Mouse (Mus musculus): ENCODE results near the gene Ces2b.
"Not testable (repeated sequence)": the region's sequence is repeated elsewhere in the genome, so short reads cannot be mapped to it uniquely, and the experiment has no call there.

Ces2b gene

DNA sequence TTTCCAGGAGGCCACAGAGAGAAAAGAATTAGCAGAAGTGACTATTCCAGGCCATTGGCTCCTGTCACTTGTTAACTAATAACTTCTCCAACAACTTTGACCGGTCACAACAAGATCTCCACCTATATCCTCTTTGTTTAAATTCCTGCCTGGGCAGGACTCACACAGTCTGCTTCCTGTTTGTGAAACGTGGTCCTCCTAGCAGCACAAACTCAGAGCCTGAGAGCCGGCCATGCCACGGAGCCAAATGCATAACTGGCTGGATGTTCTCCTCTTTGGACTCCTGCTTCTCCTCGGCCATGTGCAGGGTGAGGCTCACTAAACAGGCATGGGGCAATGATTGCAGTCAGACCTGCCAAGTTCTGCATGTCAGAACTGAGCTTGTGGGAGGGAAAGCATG, at the start of gene Ces2b:
Ces2b (plus strand) TSS at position 133 of the 400 bp plus-strand sequence.
- no peak for DNase-seq (ENCODE audit: low read depth, low spot score)

DNA sequence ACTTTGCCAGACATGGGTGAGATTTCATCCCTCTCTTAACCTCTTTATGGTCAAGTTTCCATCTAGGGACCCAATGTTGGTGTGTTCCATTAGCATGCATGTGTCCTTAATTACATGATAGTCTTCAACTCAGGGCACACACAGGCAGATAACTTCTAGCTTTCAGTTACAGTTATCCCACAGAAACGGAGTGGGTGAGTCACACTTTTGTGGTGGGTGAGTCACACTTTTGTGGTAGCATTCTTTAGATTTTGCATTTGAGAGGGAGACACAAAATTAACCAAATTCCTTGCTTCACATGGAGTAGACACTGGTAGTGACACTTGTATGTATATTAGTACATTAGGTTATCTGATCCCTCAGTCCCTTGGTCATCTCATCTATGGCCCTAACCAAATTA, 44.3 kb upstream of the Ces2b start:
- no peak for DNase-seq (ENCODE audit: low read depth, low spot score)

GRCm38 (mm10) chr8:104788929-104789328, 42.4 kb upstream of the Ces2b start:
- no peak for DNase-seq (ENCODE audit: low read depth, low spot score)

GRCm38 (mm10) chr8:104789886-104790680, 41.3 kb upstream of the Ces2b start:
- DNase-seq (ENCODE audit: low read depth, low spot score), result peak; percentile 46

DNA sequence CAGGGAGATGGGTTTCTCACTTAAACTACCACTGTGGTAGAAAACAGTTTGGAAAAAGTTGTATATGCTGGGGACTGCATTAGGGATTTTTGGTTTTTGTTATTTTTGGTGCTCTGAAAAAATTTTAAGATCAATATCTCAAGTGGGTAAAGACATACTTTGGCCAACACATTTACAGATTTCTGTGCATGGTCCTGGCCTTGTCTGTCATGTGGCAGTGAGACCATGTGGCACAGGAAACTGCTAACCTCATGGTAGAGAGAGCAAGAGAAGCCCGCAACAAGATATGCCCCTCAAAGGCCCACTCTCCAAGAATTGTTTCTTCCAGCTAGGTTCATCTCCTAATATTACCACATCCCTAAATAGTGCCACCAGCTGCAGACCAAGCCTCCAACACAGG, 32.0 kb upstream of the Ces2b start:
- no peak for DNase-seq (ENCODE audit: low read depth, low spot score)

GRCm38 (mm10) chr8:104806127-104806526, 25.2 kb upstream of the Ces2b start:
- DNase-seq (ENCODE audit: low read depth, low spot score), result no peak

DNA sequence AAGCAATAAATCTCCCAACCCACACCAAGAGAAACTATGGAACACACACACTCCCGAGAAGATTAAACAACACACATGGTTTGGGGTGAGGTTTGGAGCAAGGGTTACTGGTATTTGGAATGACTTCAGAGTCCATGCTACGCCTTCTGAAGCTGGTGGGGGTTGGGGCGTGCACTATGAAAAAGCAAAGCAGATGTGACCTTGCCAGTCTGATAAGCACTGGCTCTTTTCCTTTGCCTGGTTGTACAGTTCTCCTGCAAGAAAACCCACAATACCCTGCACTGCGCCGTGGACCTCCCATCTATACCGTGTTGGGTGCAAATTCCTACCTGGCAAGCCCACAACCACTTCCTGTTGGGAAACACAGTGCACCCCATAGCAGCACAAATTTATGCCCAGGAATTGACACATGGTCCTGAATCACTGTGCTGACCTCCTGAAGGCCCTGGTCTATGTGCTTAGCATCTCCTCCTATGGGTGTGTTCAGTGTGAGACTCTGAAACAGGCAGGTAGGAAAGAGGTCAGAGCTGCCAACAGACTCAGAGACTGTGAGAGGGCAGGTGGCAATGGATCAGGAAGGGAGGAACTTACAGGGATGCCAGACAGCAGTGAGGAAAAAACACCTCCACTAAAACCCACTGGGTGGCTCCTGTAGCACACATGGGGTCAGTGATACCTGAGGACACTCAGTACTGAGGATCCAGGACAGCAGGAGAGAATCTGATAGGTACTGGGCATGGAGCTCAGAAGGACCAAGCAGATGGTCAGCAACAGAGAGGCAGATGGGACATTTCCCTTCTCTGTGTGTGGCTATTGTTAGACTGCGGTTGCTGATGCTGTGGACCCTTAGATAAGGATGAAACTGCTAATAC, 22.6 kb upstream of the Ces2b start:
- DNase-seq (ENCODE audit: low read depth, low spot score), result no peak

DNA sequence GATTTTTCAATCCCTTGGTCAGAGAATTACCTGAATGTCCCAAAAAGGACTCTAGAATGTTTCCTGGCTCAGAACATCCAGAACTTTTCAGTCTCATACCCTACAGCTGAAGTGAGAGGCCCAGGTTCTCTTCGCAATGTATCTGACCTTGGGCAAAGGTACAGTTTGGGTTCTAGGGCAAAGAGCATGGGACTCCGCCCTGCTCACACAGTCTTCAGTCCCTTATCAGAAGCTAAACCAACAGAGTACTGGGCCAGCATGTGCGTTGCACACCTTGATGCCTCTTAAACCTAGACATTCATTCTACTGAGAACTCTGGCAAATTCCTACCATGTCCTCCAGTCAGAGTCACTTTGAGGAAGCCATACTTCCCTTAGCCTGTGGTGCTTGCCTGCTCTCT, 21.9 kb upstream of the Ces2b start:
- no peak for DNase-seq (ENCODE audit: low read depth, low spot score)

DNA sequence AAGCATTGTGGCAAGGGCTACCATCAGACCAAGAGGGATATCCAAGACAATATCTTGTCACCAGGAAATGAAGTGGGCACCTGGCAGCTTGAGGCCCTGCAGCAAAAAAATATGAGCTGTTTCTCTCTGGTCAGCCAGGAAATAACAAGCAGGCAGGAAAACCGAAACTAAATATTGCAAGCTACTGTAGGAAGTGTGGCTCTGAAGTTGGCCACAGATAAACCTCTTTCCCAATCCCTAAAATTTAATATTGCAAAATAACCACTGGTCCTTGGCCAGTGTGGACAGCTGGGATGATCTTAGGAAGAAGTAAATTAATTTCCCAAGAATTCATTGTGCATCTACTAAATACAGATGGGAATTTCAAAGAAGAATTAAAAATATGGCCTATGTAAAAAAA, 4.5 kb upstream of the Ces2b start:
- DNase-seq (ENCODE audit: low read depth, low spot score), result no peak

DNA sequence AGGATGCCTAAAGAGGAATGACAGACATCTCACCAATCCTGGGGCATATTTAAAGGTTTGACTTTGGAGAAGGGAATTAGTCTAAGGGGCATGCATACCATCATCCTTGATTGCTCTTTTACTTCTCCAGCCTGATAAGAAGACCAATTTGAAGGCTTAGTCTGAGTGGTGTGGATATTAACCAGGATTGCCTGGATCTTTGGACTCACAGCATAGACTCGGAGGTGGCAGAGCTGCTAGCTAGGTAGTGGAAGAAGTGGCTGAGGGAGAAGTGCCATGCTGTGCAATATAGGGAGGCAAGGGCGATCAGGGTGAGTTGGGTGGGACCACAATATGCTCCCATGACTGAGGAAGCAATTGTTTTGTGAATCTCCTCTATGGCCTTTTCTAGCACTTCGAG, 3.2 kb upstream of the Ces2b start:
- no peak for DNase-seq (ENCODE audit: low read depth, low spot score)

DNA sequence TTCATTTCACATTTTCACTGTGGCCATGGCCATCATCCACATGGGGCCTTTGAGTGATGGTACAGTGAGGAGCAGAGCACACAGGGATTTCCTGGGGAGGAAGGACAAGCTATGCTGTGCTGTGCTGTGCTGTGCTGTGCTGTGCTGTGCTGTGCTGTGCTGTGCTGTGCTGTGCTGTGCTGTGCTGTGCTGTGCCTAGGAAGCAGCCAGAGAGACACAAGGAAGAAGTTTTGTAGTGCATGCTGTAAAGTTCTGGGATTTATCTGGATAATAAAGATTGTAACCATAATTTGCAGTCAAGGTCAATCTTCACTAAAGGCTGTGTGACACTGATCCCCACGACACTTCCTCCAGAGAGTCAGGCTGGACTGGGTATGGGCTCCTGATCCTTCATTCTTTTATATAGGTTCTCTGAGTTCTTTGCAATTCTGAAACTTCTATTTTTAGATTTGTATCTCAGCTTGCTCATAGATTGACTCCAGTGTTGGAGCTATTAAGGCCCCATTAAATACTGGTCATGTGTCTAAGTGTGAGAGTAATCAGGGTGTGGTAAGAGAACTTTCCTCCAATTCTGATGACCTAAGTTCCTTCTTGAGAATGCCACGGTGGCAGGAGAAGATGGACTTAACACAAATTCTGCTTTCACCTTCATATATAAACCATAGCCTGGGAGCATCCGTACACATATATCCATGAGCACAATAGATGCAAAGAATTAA, 10.1 kb downstream of the Ces2b start:
- no peak for DNase-seq (ENCODE audit: low read depth, low spot score)

DNA sequence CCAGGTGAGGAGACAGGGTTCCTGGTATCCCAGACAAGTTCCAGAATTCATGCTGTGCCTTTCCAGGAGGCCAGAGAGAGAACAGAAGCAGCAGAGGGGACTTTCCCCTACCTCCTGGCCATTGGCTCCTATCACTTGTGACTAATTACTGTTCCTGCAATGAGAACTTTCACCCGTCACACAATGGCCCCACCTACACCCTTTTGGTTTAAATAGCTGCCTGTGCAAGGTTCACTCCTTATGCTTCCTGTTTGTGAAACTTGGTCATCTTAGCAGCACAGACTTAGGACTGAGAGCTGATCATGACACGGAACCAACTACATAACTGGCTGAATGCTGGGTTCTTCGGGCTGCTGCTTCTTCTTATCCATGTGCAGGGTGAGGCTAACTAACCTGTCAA, 15.5 kb downstream of the Ces2b start, which contains the start of gene Ces2c:
Ces2c (plus strand) TSS at position 238 of the 400 bp plus-strand sequence.
- no peak for DNase-seq (ENCODE audit: low read depth, low spot score)

- no peak for DNase-seq (ENCODE audit: low read depth, low spot score)
Measured at GRCm38 (mm10) chr8:104847741-104848462, 16.5 kb downstream of the Ces2b start.

GRCm38 (mm10) chr8:104866844-104867531, 35.6 kb downstream of the Ces2b start:
- DNase-seq (ENCODE audit: low read depth, low spot score), result not testable (repeated sequence)

GRCm38 (mm10) chr8:104868876-104869275, 37.5 kb downstream of the Ces2b start:
- not testable (repeated sequence) for DNase-seq (ENCODE audit: low read depth, low spot score)

- not testable (repeated sequence) for DNase-seq (ENCODE audit: low read depth, low spot score)
Measured at GRCm38 (mm10) chr8:104886223-104886926, 55.0 kb downstream of the Ces2b start.
